Mouse (Mus musculus) gastrocnemius, adult 18-20 months (tissue): ENCODE results near the gene Arhgef7. TPM values are rescaled to one million over a fixed set of nuclear protein-coding genes. Genes with fewer than 3 reads are reported as not detected.
A peak's percentile ranks its signal among the peaks of the same experiment; 100 is the strongest.

Source experiments
- DNase-seq: peaks from one replicate; pipeline ENCODE4 v3.0.0; 2021; ENCODE audit warnings: low spot score
- long read RNA-seq, 2 experiments: library from polyadenylated mRNA; stranded (forward); transcript quantifications; one replicate each; pipeline ENCODE4 v2.0.0; 2021
- total RNA-seq, 2 experiments: library from RNA; stranded (reverse); gene quantifications; 2 replicates each; pipeline ENCODE4 v1.2.3; 2021

The Arhgef7 gene
- 10 to 100 TPM; 31.3 to 32.0 TPM for total RNA-seq
- long read RNA-seq, experiment 1, full-length matches to known transcripts = 3 of 8 reads
- long read RNA-seq, experiment 1, partial matches to known transcripts = 4 of 8 reads
- long read RNA-seq, experiment 1, other reads (novel, unspliced or antisense) = 1 of 8 reads
- long read RNA-seq, experiment 2, full-length matches to known transcripts = 2 of 8 reads
- long read RNA-seq, experiment 2, partial matches to known transcripts = 1 of 8 reads
- long read RNA-seq, experiment 2, other reads (novel, unspliced or antisense) = 5 of 8 reads

DNA sequence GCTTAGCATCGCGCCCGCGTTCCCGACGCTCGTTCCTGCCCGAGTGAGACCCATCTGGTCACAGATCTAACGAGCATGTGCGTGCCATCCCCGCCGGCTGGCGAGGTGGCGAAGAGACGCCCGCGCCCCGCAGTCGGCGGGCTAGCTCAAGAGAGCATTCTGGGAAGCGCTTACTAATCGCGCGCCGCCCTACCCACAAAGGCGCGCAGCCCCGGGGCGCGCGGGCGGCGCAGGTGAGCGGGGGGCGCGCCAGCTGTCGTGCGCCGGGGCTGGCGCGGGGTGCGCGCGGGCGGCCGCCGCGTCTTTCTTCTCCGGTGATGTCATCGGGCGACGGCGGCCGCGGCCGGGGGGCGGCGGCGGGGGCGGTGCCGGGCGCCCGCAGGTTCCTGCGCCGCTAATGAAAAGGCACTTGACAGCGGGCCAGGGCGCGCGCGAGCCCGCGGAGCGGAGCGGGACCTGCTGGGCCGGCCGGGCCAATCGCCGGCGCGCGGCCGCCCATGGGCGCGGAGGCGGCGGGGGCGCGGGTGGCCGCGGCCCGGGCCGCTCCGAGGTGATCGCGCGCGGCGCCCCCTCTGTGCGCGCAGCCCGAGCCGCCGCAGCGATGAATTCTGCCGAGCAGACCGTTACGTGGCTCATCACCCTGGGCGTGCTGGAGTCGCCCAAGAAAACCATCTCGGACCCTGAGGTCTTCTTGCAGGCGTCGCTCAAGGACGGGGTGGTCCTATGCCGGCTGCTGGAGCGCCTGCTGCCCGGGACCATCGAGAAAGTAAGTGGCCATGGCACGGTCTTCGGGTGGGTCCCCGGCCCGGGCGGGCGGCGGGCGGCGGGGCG is at the start of gene Arhgef7:
Gene Arhgef7, plus strand, starts transcription at position 71 of the 831 bp plus-strand sequence.
- DNase-seq = no peak

DNA sequence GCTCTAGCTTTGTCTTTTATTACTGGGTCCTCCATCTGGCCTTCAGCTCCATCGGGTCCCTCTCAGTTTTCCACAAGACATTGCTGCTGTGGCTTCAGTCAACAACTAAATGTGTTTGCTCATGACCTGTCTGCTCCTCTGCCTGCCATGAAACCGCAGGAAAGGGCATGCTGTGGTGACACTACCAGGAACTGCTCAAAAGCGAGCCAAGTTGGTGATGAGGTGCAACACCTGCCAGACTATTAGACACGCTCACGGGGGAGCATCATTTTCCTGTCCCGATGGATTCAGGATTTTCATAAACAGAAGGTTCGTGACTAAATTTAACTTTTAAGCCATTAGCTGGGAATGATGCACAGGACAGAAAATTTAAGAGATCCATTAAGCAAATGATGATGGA is 43.0 kb upstream of the Arhgef7 start:
- DNase-seq = no peak

DNA sequence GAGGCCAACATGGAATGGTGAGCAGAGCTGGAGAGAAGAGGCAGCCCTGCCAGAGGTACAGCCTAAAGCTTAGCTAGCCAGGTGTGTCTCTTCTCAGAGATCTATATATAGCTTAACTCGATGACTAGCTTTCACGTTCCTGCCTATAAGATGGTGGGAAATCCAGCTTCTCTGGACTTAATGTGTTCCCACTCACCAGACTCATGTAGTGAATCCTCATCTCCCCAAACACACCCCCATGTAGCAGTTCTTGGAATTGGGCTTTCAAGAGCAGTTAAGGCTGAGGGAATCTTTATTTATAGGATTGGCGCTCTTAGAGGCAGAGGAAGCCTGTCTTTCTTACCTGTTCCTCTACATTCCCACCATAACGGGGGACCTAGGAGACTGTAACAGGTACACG is 40.3 kb upstream of the Arhgef7 start:
- no peak for DNase-seq

DNA sequence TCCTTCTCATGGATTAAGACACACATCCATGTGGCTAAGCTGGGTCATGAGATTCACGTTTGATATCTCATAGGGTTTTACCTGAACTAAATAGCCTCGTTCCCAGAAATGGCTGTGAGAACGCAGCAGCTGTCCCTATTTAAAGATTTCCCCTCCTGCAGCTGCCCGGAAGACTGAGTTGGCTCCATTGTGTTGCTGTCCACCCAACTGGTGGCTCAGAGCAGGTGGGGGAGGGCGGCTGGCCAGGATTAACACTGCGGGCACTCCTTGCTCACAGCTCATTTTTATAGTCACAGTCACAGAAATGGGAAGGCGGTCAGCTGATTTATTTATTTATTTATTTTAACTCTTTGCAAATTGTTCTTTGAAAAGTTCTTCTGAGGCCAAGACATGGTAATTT is 37.6 kb upstream of the Arhgef7 start:
- DNase-seq = peak; percentile 22

DNA sequence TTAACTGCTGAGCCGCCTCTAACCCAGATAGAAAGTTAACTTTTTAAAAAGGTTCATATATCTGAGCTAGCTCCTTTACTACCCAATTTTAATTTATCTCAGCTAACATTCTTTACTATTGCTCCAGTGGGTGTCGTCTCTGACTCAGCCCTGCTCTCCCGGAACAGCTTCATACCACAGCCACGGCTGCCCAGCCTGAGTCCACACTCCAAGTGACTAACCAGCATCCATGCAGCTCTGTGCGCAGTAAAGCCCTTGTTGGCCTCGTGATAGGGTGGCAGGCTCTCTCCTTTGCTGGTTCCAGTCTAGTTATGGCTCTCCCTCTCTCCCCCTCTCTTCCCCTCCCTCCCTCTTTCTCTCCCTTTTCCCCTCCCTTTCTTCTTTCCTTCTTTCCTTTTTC is 36.2 kb upstream of the Arhgef7 start:
- no peak for DNase-seq

DNA sequence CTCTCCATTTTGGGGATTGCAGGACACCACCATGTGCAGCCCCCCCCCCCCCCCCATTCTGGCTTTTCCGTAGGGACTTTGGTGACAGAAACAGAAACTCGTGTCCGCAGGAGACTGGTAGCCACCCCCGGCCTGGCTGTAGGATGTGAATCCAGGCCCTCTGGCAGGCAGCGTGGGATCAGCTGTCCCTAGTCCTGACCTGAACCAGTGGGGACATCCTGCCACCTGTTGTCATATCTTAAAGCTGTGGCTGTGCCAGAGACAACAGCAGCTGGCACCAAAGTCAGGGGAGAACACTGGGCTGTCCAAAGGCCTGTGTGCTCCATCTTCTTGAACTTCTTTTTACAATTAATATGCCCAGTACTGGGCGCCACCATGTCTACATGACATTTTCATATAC is 35.8 kb upstream of the Arhgef7 start:
- peak; percentile 82 for DNase-seq

DNA sequence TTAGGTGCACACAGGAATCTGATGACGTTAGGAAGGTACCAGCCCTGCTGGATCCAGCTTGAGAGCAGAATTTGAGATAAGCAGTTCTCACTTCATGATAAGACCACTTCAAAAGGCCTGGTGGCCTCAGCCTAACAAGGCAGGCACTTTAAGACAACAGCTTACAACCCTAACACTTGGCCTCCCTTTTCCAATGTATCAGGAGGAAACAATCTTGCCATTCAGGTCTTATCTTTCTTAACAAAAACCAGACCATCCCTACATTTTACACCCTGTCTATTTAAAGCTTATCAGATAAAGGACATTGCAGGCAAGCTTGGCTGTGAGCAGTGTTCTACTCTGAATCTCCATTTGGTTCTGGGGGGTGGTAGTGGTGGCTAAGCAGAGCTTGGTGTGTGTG is 35.1 kb upstream of the Arhgef7 start:
- no peak for DNase-seq

DNA sequence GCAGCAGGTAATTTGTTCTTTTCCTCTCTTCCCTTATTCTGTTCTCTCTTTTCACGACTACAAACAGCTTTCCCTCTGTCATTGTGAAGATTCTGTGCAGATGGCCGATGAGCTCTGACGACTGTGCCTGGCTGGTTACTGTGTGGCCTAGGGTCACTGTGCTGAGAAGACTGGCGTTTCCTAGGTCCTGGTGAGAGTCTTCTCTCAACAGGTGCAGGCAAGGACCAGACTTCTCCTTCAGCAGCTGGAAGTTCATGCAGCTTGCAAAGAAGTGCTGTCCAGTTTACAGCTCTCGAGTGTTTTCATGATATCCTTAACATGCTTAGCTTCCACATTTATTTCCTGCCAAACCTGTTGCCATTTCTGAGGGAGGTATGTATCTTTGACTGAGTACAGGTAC is 33.5 kb upstream of the Arhgef7 start:
- no peak for DNase-seq

DNA sequence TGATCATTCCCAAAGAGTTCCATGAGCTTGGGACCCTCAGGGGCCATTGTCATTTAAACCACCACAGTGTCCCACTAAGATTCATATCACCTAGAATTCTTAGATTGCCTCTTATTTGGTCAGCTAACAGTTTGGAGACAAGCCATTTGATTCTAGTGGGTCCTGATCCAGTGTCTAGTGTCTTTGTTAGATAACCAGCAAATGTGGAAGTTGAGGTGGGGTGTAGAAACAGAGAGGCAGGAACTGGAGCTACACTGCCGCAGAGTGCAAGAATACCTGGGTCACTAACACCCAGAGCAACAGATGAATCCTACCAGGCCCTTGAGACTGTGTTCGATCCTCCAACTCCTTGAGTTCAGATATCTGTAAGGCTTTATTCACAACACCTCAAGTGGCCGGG is 31.3 kb upstream of the Arhgef7 start:
- DNase-seq = no peak

DNA sequence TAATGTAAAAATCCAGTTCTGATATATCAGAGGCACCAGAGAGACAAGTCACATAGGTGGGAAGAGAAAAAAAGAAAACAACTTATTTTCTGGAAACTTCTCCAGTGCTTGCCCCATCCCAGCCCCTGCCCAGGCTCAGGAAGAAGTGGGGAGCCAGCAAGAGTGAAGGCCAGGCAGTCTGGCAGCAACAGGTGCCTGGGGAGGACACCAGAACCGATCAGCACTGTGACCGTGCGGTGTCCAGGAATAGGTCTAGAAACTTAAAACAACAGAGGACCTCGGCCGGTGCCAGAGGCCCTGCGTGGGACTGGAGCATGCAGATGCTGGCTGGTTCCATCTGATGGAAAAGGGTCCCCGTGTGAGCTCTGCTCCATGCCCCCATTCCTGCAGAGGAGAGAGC is 30.1 kb upstream of the Arhgef7 start:
- peak; percentile 30 for DNase-seq

DNA sequence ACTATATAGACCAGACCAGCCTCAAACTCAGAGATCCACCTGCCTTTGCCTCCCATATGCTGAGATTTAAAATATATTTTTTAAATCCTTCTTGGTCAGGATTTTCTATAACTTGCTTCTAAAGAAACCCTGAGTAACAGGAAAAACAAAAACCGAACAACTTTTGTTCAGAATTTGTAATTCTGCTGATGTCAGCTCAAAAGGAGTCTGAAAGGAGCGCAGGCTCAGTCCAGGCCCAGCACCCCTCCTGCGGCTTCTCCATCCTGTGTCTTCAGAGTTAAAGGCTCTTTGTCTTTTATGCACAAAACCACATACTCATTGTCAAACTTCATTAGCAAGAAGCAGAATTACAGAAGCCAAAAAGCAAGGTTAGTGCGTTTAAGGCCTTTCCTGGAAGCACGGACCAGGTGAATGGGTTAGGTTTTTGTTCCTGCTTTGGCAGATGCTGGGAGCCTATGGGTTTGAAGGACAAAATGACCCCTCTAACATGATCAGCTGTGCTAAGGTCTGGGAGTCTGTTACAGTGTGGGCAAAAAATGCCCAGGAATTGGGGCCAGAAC is 28.0 kb upstream of the Arhgef7 start:
- no peak for DNase-seq

DNA sequence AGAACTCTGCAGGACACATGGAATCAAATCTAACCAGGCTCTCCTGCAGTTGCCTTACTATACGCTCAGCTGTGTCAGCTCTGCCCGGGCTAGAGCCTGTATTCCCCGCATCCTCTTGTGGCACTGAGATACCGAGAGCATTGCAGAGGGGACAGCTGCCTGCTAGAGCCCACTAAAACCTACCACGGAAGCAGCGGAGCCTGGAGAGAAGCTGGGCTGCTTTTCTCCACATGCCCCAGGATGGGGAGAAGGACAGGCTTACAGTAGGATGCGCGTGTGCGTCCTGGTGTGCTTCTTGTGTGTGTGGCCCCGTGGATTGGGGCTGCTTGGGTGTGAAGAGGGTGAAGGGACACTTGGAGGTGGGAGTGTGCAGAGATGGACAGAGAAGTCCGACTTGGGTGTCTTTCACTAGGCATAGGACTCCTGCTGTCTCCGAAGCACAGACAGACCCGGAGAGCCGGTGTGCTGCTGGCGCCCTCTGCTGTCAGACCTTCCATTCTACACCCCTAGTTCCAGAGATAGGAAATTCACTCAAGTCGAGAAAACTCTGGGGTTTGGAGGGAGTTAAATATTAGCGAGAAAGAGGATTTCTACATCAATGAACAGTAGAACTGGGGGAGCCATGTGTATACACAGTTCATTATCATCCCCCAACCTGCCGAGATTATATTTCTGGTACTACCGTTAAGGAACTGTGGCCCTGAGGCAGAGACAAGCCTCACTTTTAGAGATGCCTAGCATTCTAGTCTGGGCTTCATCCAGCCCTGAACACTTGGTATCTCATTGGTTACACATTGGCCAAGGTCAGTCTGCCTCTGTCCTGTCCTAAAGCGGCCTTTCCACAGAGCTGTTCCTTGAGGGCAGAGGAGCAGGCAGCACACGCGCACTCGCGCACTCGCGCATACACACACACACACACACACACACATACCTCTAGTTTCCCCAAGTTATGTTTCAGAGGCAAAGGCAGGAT is 27.2 kb upstream of the Arhgef7 start:
- peak; percentile 73 for DNase-seq

DNA sequence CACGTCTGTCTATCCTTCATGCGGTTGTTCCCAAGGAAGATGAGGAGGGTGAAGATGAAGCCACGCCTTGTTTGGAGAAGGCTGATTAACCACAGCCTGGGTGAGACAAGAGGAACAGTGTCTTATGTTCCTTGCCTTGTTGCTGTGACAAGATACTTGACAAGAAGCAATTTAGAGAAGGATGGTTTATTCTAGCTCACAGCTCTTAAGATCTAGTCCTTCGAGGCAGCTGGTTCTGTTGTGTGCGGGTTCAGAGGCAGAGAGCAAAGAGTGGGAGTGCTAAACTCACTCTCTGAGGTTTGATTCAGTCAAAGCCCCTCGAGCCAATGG is 26.5 kb upstream of the Arhgef7 start, which contains the start of gene 1700016D06Rik:
Gene 1700016D06Rik, minus strand, starts transcription at position 31 of the 330 bp plus-strand sequence.
- DNase-seq = no peak

DNA sequence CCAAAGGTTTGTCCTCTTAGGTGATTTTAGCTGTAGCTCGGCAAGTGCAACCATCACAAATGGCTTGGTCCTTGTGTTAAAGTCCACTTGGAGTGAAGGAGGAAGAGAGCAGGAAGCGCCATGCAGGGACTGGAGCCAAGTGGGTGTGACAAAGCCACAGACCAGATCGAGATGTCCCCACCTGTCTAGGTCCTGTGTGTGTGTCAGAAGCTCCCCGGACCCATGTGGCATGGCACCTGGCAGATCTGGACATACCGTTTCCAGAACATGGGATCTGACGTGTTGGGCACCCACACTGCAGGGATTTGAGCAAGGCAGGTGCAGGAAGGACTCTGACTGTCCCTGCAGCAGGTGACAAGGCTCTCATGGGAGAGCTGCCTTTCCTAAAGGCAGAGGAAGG is 26.1 kb upstream of the Arhgef7 start:
- DNase-seq = no peak

DNA sequence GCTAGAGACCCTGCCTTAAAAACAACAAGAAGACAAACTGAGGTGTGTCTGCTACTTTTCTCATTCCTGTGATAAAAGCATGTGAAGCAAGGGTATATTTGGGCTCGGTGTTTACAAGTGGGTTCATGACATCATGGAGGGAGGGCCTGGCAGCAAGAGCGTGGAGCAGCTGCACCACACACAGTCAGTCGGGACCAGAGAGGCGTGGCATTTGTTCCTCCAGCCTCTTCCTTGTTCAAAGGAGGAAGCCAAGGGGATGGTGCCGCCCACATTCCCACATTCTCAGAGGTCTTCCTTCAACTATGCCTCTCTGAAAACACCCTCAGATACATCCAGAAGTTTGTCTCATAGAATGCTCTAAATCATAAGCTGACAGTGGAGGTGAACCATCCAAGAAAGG is 23.7 kb upstream of the Arhgef7 start:
- no peak for DNase-seq

DNA sequence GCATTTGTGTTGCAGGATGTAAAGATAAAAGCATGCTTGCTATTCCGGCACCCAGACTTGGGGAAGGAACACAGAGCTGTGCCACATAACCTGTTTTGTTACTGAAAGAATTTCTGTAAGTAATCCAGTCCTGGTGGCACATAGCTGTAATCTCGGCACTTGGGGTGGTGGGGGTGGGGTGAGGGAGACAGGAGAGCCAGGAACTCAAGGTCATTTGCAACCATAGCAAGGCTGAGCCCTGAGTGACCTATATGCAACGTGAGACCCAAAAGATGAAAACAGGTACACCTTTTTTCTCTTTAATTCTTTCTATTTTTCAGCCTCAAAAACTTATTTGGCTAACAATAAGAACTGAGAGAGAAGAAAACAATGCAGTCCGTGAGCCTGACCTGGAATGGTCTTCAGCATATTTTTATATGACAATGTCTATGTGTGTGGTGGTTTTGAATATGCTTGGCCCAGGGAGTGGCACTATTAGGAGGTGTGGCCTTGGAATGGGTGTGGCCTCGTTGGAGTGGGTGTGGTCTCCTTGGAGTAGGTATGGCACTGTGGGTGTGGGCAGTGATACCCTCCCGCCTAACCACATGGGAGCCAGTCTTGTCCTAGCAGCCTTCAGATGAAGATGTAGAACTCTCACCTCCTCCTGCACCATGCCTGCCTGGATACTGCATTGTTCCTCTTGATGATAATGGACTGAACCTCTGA is 22.7 kb upstream of the Arhgef7 start:
- DNase-seq = no peak

DNA sequence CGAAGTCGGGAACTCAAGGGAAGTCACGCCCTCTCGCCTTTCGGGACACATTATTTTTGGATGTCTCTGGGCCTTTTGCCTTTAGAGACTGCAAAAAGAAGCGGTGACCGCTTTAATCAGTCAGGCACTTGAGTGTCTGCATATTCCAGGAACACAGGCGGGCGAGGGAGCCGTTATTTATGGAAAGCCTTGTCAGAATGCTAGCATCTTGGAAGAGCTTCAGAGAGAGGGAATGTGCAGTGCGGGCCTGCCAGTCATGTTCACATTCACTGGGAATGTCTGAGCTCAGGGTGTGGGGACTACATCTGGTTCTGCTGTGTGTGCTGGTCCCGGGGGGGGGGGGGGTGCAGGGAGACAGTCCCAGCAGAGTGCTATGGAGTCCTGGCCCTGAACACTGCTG is 21.7 kb upstream of the Arhgef7 start:
- peak; percentile 78 for DNase-seq

DNA sequence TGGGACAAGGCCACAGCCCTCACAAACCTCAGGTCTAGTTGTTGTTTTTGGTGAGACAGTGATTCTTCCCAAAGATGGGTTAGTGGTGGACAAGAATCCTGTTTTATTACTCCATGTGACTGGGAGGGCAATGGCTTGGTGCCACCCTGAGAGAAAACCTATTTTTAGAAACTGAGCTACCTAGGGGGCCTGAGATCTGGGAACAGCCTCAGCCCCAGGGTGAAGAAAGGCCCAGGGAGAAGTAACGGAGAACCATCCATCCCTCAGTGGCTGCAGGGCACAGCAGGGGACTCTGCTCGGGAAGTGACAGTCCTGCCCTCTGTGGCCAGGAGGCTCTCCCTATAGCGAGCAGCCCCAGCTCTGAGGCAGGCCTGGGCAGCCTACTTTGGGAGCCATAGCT is 19.8 kb upstream of the Arhgef7 start:
- peak; percentile 15 for DNase-seq

DNA sequence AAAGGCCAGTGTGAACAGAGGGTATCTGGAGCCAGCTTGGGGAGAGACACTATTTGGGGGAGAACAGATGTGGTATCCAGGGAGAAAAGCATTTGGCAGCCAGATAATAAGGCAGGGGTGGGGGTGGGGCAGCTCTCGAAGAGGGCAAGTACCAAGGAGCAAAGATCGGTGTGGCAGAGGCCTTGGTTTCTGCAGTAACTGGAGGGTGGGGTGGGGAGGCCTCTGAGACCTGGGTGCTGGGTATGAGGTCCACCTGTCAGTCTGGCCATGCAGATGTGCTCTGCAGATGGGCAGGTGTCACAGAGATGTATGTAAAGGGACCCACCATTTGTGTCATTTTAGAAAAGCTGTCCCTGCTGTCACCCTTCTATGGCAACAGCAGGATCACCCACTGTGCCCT is 18.7 kb upstream of the Arhgef7 start:
- no peak for DNase-seq

DNA sequence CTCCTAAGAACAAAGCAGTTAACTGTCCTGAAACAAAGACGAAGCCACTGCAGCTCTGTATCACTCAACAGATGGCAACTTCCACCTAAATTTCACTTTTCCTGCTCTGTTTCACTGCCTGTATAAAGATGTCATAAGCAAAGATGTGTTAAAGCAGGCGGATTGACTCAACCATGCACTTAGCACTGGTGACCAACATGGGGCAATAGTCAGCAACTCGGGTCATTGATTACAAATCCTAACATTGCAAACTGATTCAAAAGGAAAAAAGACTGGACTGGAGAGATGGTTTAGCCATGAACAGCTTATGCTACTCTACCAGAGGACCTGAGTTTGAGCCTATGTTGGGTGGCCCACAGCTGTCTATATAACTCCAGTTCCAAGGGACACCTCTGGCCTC is 18.0 kb upstream of the Arhgef7 start:
- DNase-seq = no peak

DNA sequence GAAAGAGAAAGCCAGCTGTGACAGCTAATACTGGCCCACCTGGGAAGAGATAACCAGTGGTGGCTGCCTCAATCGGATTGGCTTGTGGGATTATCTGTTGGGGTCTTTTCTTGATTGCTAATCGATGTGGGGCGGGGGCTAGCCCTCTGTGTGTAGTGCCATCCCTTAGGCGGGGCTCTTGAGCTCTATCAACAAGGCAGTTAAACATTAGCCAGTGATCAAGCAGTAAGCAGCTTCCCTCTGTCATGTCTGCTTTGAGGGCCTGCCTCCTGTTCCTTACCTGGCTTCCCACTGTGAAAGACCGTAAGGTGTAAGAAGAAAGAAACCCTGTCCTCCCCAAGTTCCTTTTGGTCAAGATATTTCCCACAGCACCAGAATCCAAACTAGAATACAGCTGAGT is 17.1 kb upstream of the Arhgef7 start:
- no peak for DNase-seq
